Mouse (Mus musculus) ES-E14 (cell line): ENCODE measurements around the gene Prss57.

Experiments used
- CHD2 ChIP-seq: IDR thresholded peaks from 2 replicates; pipeline ENCODE4 v1.6.1; 2014; ENCODE audit warnings: mild to moderate bottlenecking, low read depth, low read length, inconsistent platforms
- MAFK ChIP-seq: IDR thresholded peaks from 2 replicates; pipeline ENCODE4 v1.6.1; 2014; ENCODE audit warnings: mild to moderate bottlenecking, low read depth, low read length, inconsistent platforms; ENCODE audit not compliant: insufficient read depth
- ZC3H11A ChIP-seq: IDR thresholded peaks from 2 replicates; pipeline ENCODE4 v1.6.1; 2012; ENCODE audit warnings: low read depth, mild to moderate bottlenecking, inconsistent platforms, low read length, borderline replicate concordance
- ZNF384 ChIP-seq: IDR thresholded peaks from 2 replicates; pipeline ENCODE4 v1.6.1; 2012; ENCODE audit warnings: low read depth, low read length, inconsistent platforms

DNA sequence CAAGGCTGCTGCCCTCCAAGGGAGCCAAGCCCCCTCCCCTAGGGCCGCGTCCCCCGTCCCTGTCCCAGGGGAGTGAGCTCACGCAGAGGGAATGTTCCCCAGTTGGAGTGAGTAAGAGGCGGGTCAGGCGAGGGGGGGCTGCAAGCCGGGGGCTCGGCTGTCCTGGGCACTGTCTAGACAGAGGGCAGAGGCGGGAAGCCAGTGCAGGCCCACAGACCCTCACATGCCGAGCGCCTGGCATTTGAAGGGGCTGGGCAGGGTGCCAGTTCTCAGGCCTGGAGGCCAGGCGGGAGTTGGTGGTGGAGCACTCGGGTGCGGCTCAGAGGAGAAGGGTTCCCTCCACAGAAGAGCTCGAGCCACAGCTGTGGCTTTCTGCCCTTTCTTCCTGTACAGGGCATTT lies 12.8 kb downstream of the Prss57 start:
- TF ChIP-seq CHD2 = no peak
- TF ChIP-seq ZC3H11A = no peak
- TF ChIP-seq MAFK = no peak
- TF ChIP-seq ZNF384 = no peak
